Mouse (Mus musculus): Measurements from ENCODE around the gene Slc25a34. TPM values are rescaled to one million over a fixed set of nuclear protein-coding genes. Genes with fewer than 3 reads are reported as not detected.

Gene Slc25a34
- polyA plus RNA-seq, 1 experiment from 2014 or later: 0.08 TPM

- no peak overlapping the region for H3K4me3 ChIP-seq
- no peaks in the 10 kb centered on the region for H3K9me3 ChIP-seq (replicated peaks)
- H3K4me1 ChIP-seq: 0 out of 2 replicates have a peak, but pooled peaks cover 3% of the 10 kb centered on the region
- H3K36me3 ChIP-seq (ENCODE audit: poor library complexity, severe bottlenecking): no peaks in the 10 kb centered on the region
- H3K27me3 ChIP-seq: no peaks in the 10 kb centered on the region; the same call in 1 of the 2 replicates
- no peak overlapping the region for H3K27ac ChIP-seq
- no peak for ATAC-seq
- WGBS: 80% methylated on average over 6 of the region's 6 CpGs
- no peak overlapping the region for H3K9ac ChIP-seq
- H3K4me2 ChIP-seq: no peak overlapping the region
These were observed 52.3 kb downstream of the Slc25a34 start for GRCm38 (mm10) chr4:141571337-141571739.

- Histone ChIP-seq H3K4me3 (no peak overlapping the region), H3K4me2 (no peak overlapping the region), H3K4me1 (0 out of 2 replicates have a peak, but pooled peaks cover 3% of the 10 kb centered on the region), H3K27me3 (no peaks in the 10 kb centered on the region; the same call in 1 of the 2 replicates), H3K27ac (no peak overlapping the region), H3K9me3 (replicated peaks) (no peaks in the 10 kb centered on the region), H3K36me3 (ENCODE audit: poor library complexity, severe bottlenecking) (no peaks in the 10 kb centered on the region), H3K9ac (no peak overlapping the region)
- WGBS: 74% methylated on average over 1 of the region's 1 CpGs
- no peak for ATAC-seq
These were observed 52.8 kb downstream of the Slc25a34 start for GRCm38 (mm10) chr4:141570821-141571220.

GRCm38 (mm10) chr4:141570004-141570403, 53.6 kb downstream of the Slc25a34 start:
- Histone ChIP-seq H3K27me3 (no peaks in the 10 kb centered on the region; the same call in 1 of the 2 replicates), H3K27ac (no peak overlapping the region), H3K4me1 (0 out of 2 replicates have a peak, but pooled peaks cover 2% of the 10 kb centered on the region), H3K9me3 (replicated peaks) (no peaks in the 10 kb centered on the region), H3K36me3 (ENCODE audit: poor library complexity, severe bottlenecking) (no peaks in the 10 kb centered on the region), H3K4me3 (no peak overlapping the region), H3K9ac (no peak overlapping the region), H3K4me2 (no peak overlapping the region)
- 71% methylated on average over 6 of the region's 6 CpGs for WGBS
- no peak for ATAC-seq

GRCm38 (mm10) chr4:141568966-141569365, 54.7 kb downstream of the Slc25a34 start:
- Histone ChIP-seq H3K4me3 (no peak overlapping the region), H3K4me2 (no peak overlapping the region), H3K27me3 (no peaks in the 10 kb centered on the region), H3K4me1 (no peaks in the 10 kb centered on the region), H3K27ac (no peak overlapping the region), H3K9ac (no peak overlapping the region), H3K36me3 (ENCODE audit: poor library complexity, severe bottlenecking) (no peaks in the 10 kb centered on the region), H3K9me3 (replicated peaks) (no peaks in the 10 kb centered on the region)
- no peak for ATAC-seq
- 91% methylated on average over 5 of the region's 5 CpGs for WGBS

Other genes with a start within 250 kb of the Slc25a34 start
- gene Clcnka, start 225.1 kb downstream of the Slc25a34 start, polyA plus RNA-seq (2015; fragmentation: Nextera tagmentation; extraction: Ambion mirVana): 0.10 TPM in 1 of 2 replicates, not detected in the other
- gene Clcnkb, start 207.8 kb downstream of the Slc25a34 start, polyA plus RNA-seq (2015; fragmentation: Nextera tagmentation; extraction: Ambion mirVana): not detected in 2 replicates
- gene Hspb7, start 203.0 kb downstream of the Slc25a34 start, polyA plus RNA-seq (2015; fragmentation: Nextera tagmentation; extraction: Ambion mirVana): not detected in 2 replicates
- not detected in 2 replicates for gene Srarp, start 187.7 kb downstream of the Slc25a34 start, polyA plus RNA-seq (2015; fragmentation: Nextera tagmentation; extraction: Ambion mirVana)
- 60.9 and 63.7 TPM in 2 replicates for gene Zbtb17, start 179.2 kb downstream of the Slc25a34 start, polyA plus RNA-seq (2015; fragmentation: Nextera tagmentation; extraction: Ambion mirVana)
- 16.7 and 17.1 TPM in 2 replicates for gene Spen, start 85.2 kb downstream of the Slc25a34 start, polyA plus RNA-seq (2015; fragmentation: Nextera tagmentation; extraction: Ambion mirVana)
- gene Fblim1, start 17.7 kb downstream of the Slc25a34 start, polyA plus RNA-seq (2015; fragmentation: Nextera tagmentation; extraction: Ambion mirVana): 11.1 and 13.9 TPM in 2 replicates
- 0.17 TPM in 1 of 2 replicates, not detected in the other for gene Tmem82, start 5.2 kb downstream of the Slc25a34 start, polyA plus RNA-seq (2015; fragmentation: Nextera tagmentation; extraction: Ambion mirVana)
- gene Plekhm2, start 41.1 kb upstream of the Slc25a34 start, polyA plus RNA-seq (2015; fragmentation: Nextera tagmentation; extraction: Ambion mirVana): 6.1 and 7.2 TPM in 2 replicates
- gene Rsc1a1, start 61.8 kb upstream of the Slc25a34 start, polyA plus RNA-seq (2015; fragmentation: Nextera tagmentation; extraction: Ambion mirVana): 0.21 and 2.8 TPM in 2 replicates
- 14.7 TPM in 2 replicates for gene Ddi2, start 99.6 kb upstream of the Slc25a34 start, polyA plus RNA-seq (2015; fragmentation: Nextera tagmentation; extraction: Ambion mirVana)
- not detected in 2 replicates for gene Agmat, start 122.9 kb upstream of the Slc25a34 start, polyA plus RNA-seq (2015; fragmentation: Nextera tagmentation; extraction: Ambion mirVana)
- 4.6 and 4.7 TPM in 2 replicates for gene Dnajc16, start 167.1 kb upstream of the Slc25a34 start, polyA plus RNA-seq (2015; fragmentation: Nextera tagmentation; extraction: Ambion mirVana)
- 14.7 and 15.6 TPM in 2 replicates for gene Casp9, start 169.8 kb upstream of the Slc25a34 start, polyA plus RNA-seq (2015; fragmentation: Nextera tagmentation; extraction: Ambion mirVana)
- 0.15 TPM in 1 of 2 replicates, not detected in the other for gene Cela2a, start 202.3 kb upstream of the Slc25a34 start, polyA plus RNA-seq (2015; fragmentation: Nextera tagmentation; extraction: Ambion mirVana)
- not detected in 2 replicates for gene Ctrc, start 222.5 kb upstream of the Slc25a34 start, polyA plus RNA-seq (2015; fragmentation: Nextera tagmentation; extraction: Ambion mirVana)